Mouse (Mus musculus) kidney, embryonic 16.5 days (tissue): ENCODE data around the gene 4921536K21Rik. TPM values are rescaled to one million over a fixed set of nuclear protein-coding genes. Genes with fewer than 3 reads are reported as not detected.

Experiments used
- ATAC-seq: fragments of 200-750 bp; cut with Nextera tagmentation; 2 replicates; pipeline ENCODE4 v1.8.0; 2017; ENCODE audit warnings: moderate TSS enrichment; ENCODE audit not compliant: low FRiP score, low TSS enrichment
- H3K27ac ChIP-seq: fragments of 300-500 bp; sonication (generic); 2 replicates; pipeline ENCODE4 v1.5.1; 2014; ENCODE audit warnings: low read length
- H3K27me3 ChIP-seq: fragments of 300-500 bp; sonication (generic); 2 replicates; pipeline ENCODE4 v1.6.1; 2014; ENCODE audit warnings: low read length, control low read depth, mixed read lengths; ENCODE audit not compliant: insufficient read depth
- H3K36me3 ChIP-seq: fragments of 300-500 bp; sonication (generic); 2 replicates; pipeline ENCODE4 v1.6.1; 2014; ENCODE audit warnings: low read length, control low read depth, mixed read lengths; ENCODE audit not compliant: insufficient read depth
- H3K4me1 ChIP-seq: fragments of 300-500 bp; sonication (generic); 2 replicates; pipeline ENCODE4 v1.6.1; 2014; ENCODE audit warnings: low read length, control low read depth, mixed read lengths; ENCODE audit not compliant: insufficient read depth
- H3K4me2 ChIP-seq: fragments of 300-500 bp; sonication (generic); replicated peaks from 2 replicates; pipeline ENCODE4 v1.6.1; 2014; ENCODE audit warnings: low read depth, low read length
- H3K4me3 ChIP-seq: fragments of 300-500 bp; sonication (generic); 2 replicates; pipeline ENCODE4 v1.5.1; 2014; ENCODE audit warnings: mild to moderate bottlenecking, low read length
- H3K9ac ChIP-seq: fragments of 300-500 bp; sonication (generic); replicated peaks from 2 replicates; pipeline ENCODE4 v1.6.1; 2014; ENCODE audit warnings: low read length
- H3K9me3 ChIP-seq: fragments of 300-500 bp; sonication (generic); 2 replicates; pipeline ENCODE4 v1.6.1; 2016; ENCODE audit warnings: low read length, control low read depth
- WGBS: fragments of 180-500 bp; shearing (Covaris S2); extraction: QIAGEN DNeasy Blood & Tissue Kit; methylation state at CpG from one replicate; pipeline ENCODE4 v1.1.7; 2014; 5-methylcytosine and 5-hydroxymethylcytosine counted together
- polyA plus RNA-seq: library from polyadenylated mRNA; unstranded; fragments of >200 nt; fragmentation: Nextera tagmentation; extraction: Ambion mirVana; gene quantifications from 2 replicates; pipeline ENCODE4 v1.2.1, GENCODE M21; 2015

The 4921536K21Rik gene
- polyA plus RNA-seq, 1 experiment from 2014 or later = 0.71 TPM

DNA sequence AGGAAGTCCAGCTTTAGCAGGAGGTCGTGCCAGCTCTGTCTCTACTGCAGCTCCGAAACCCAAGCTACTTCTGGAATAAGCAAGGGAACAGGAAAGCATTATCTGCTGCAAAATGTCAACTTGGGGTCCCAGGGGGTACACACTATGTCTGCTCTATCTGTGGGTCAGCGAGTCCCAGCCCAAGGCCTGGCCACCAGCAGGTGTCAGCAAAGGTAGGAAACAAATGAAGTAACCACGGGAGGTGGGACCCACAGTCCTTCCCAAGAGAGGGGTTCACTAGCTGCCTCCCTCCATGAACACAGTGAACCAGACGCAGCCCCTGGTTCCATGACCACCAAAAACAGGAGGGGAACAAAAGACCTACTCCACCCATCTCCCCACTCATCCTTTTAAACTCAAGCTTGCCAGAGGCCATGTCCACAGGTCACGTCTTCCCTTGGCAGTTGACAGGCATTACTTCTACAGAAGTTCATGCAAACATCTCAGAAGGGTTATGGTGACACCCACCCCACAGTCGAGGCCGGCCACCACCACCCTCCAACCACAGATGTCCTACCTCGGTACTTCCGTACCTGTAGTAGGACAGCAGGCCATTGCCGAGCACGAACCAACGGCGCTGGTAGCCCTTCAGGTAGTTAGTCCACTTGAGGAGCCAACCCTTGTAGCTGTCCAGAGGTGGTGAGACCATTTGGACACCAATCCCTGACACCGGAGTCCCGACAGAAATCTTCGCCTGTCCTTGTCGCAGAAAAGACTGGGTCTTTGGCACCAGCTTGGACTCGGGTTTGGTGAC lies 32.0 kb downstream of the 4921536K21Rik start:
- Histone ChIP-seq H3K4me2 (peak overlapping the region; percentile 96), H3K9me3 (no peaks in the 10 kb centered on the region), H3K27me3 (peaks cover 12% of the 10 kb centered on the region), H3K27ac (no peak overlapping the region), H3K9ac (peak overlapping the region; percentile 53), H3K4me3 (peak overlapping the region; percentile 54), H3K4me1 (peaks cover 9% of the 10 kb centered on the region; the same call in 1 of the 2 replicates), H3K36me3 (no peaks in the 10 kb centered on the region)
- peak; percentile 9; the same call in 1 of the 2 replicates for ATAC-seq
- 75% methylated on average over 19 of the region's 19 CpGs for WGBS

DNA sequence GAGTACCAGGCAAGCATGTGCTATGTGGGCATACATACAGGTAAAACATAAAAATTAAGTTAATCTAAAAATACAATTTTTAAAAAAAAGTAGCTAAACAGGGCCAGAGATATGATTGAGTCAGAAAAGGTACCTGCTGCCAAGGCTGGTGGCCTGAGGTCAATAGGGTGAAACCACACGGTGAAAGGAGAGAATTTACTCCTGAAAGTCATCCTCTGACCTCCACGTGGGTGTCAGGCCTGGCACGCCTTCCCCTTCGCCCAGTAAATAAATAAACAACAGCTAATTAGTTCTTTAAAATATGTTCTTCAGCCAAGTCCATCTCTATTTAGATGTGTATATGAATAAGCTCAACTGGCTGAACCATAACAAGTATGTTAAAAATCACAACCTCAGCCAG lies 34.5 kb downstream of the 4921536K21Rik start:
- Histone ChIP-seq H3K4me2 (no peak overlapping the region), H3K4me3 (no peak overlapping the region), H3K9me3 (no peaks in the 10 kb centered on the region), H3K36me3 (no peaks in the 10 kb centered on the region), H3K4me1 (peaks cover 9% of the 10 kb centered on the region; the same call in 1 of the 2 replicates), H3K27ac (no peak overlapping the region), H3K27me3 (peaks cover 12% of the 10 kb centered on the region), H3K9ac (no peak overlapping the region)
- ATAC-seq = no peak
- 66% methylated on average over 4 of the region's 4 CpGs for WGBS

DNA sequence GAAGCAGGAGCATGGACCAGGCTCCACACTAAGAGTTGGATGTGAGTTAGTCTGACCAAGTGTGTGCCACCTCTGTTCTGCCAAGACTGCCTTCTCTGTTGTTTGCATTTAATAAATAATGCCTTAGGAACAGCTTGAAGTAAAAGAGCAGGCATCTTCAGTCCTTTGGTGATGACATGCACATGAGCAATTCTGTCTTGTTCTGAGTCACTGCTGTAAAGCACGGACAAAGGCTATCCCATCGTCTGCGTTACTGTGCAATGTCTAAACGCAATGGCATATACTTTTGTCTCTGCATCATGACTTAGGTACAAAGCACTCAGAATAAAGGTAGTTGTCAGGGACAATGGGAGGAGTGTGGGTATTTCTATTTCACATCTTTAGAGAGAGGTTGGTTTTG lies 35.1 kb downstream of the 4921536K21Rik start:
- Histone ChIP-seq H3K4me1 (peaks cover 9% of the 10 kb centered on the region; the same call in 1 of the 2 replicates), H3K9ac (no peak overlapping the region), H3K36me3 (no peaks in the 10 kb centered on the region), H3K4me3 (no peak overlapping the region), H3K4me2 (no peak overlapping the region), H3K27ac (no peak overlapping the region), H3K9me3 (no peaks in the 10 kb centered on the region), H3K27me3 (peaks cover 12% of the 10 kb centered on the region; the same call in 1 of the 2 replicates)
- 94% methylated on average over 4 of the region's 4 CpGs for WGBS
- no peak for ATAC-seq

DNA sequence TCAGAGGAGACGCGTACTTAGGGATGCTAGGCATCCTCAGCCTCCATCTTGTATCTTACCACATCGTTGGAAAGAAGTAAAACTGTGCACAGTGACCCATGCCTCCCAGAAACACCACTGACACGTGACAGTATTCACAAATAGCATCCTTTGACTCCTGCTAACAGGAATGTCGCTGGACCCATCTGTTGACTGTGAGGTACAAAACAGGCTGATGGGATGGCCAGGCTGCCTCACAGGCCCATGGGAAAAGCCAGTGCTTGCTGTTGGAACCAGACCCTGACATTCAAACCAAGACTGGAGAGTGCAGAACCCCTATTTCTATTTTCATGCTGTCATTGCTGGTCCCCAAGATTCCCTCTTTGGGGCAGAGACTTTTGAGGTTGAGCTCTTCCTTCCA lies 37.0 kb downstream of the 4921536K21Rik start:
- H3K9me3 ChIP-seq = no peaks in the 10 kb centered on the region
- 74% methylated on average over 5 of the region's 5 CpGs for WGBS
- H3K4me2 ChIP-seq = no peak overlapping the region
- no peaks in the 10 kb centered on the region for H3K36me3 ChIP-seq
- H3K9ac ChIP-seq = no peak overlapping the region
- 0 out of 2 replicates have a peak, but pooled peaks cover 4% of the 10 kb centered on the region for H3K27me3 ChIP-seq
- ATAC-seq = no peak
- H3K4me1 ChIP-seq = no peaks in the 10 kb centered on the region
- H3K4me3 ChIP-seq = no peak overlapping the region
- no peak overlapping the region for H3K27ac ChIP-seq

DNA sequence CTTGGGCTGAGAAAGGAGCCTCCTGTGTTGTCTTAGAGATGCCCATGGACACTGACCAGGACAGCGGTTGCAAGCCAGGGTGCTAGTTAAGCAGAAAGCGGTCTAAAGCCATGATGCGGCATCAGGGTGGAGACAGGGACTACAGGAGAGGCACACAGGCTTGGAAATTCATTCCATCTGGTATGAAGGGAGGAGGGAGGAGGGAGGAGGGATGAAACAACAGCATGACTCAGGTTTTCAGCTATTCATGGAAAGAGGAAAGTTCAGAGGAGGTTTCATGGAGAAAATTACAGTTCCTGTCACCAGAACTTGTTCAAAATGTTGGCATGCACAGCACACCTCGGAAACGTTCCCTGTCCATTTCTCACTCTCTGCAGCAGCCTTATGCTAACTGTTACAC lies 39.1 kb downstream of the 4921536K21Rik start:
- Histone ChIP-seq H3K9ac (no peak overlapping the region), H3K27ac (no peak overlapping the region), H3K4me2 (no peak overlapping the region), H3K9me3 (no peaks in the 10 kb centered on the region), H3K27me3 (no peaks in the 10 kb centered on the region), H3K4me1 (0 out of 2 replicates have a peak, but pooled peaks cover 1% of the 10 kb centered on the region), H3K4me3 (no peak overlapping the region), H3K36me3 (no peaks in the 10 kb centered on the region)
- WGBS = 85% methylated on average over 5 of the region's 5 CpGs
- ATAC-seq = no peak

DNA sequence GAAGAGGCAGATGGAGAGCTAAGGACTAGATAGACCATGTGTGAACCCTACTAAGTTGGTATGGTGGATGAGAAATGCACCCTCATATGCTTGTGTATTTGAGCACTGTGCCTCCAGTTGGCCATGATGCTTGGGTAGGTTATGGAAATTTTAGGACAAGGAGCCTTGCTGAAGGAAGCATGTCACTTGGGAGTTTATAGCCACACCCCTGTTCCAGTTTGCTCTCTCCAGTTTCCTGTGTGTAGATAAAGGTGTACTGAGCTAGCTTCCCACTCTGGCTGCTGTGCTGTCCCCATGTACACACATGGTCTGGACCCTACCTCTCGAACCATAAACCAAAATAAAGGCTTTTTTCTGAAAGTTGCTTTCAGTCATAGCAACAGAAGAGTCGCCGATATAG lies 40.7 kb downstream of the 4921536K21Rik start:
- no peaks in the 10 kb centered on the region for H3K9me3 ChIP-seq
- 0 out of 2 replicates have a peak, but pooled peaks cover 4% of the 10 kb centered on the region for H3K4me1 ChIP-seq
- H3K36me3 ChIP-seq = no peaks in the 10 kb centered on the region
- H3K4me2 ChIP-seq = no peak overlapping the region
- no peak overlapping the region for H3K4me3 ChIP-seq
- no peak for ATAC-seq
- 91% methylated on average over 3 of the region's 3 CpGs for WGBS
- H3K9ac ChIP-seq = no peak overlapping the region
- H3K27me3 ChIP-seq = no peaks in the 10 kb centered on the region
- H3K27ac ChIP-seq = no peak overlapping the region

DNA sequence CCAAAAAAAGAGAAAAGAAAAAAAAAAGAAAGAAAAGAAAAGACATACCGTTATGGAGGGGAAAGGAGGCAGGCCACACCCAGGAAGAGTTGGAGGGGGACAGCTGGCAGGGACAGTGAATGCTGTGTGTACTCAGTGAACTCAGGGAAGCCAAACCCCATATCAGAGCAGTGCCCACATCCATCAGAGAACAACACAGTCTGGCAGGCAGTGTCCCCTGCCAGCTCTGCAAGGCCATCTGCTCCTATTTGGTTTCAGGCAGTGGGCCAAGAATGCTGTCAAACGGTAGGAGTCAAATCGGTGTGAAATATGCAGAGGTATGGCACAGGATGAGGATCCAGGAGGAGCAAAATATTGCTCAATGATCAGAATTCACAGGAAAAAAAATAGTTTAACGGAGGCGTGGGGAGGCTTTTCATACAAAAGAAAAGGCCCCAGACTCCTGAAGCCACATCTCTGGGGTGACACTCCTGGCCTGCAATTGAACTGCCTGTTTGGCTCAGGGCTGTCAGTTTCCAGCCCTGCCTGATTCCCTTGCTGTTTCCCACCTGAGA lies 41.3 kb downstream of the 4921536K21Rik start:
- H3K4me2 ChIP-seq = no peak overlapping the region
- H3K9me3 ChIP-seq = no peaks in the 10 kb centered on the region
- no peak overlapping the region for H3K4me3 ChIP-seq
- 82% methylated on average over 5 of the region's 5 CpGs for WGBS
- H3K27ac ChIP-seq = no peak overlapping the region
- ATAC-seq = no peak
- H3K27me3 ChIP-seq = no peaks in the 10 kb centered on the region
- no peaks in the 10 kb centered on the region for H3K36me3 ChIP-seq
- no peak overlapping the region for H3K9ac ChIP-seq
- 0 out of 2 replicates have a peak, but pooled peaks cover 4% of the 10 kb centered on the region for H3K4me1 ChIP-seq

DNA sequence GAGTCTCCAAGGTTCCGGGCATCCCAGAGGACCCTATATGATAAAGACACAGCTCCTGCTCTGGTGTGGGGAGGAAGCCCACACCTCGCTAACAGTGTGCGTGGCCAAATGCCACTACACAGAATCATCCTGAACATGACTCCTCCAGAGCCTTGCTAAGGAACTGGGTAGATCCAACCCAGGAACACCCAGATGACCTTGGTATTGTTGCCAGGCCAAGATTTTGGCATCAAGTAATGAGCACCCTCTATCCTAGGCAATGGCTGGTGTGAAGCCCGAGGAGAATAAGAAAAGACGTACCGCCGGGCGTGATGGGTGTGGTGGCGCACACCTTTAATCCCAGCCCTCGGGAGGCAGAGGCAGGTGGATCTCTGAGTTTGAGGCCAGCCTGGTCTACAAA lies 41.9 kb downstream of the 4921536K21Rik start:
- Histone ChIP-seq H3K4me3 (no peak overlapping the region), H3K4me2 (no peak overlapping the region), H3K36me3 (no peaks in the 10 kb centered on the region), H3K4me1 (0 out of 2 replicates have a peak, but pooled peaks cover 4% of the 10 kb centered on the region), H3K9ac (no peak overlapping the region), H3K27ac (no peak overlapping the region), H3K9me3 (no peaks in the 10 kb centered on the region), H3K27me3 (no peaks in the 10 kb centered on the region)
- WGBS = 95% methylated on average over 10 of the region's 10 CpGs
- no peak for ATAC-seq

DNA sequence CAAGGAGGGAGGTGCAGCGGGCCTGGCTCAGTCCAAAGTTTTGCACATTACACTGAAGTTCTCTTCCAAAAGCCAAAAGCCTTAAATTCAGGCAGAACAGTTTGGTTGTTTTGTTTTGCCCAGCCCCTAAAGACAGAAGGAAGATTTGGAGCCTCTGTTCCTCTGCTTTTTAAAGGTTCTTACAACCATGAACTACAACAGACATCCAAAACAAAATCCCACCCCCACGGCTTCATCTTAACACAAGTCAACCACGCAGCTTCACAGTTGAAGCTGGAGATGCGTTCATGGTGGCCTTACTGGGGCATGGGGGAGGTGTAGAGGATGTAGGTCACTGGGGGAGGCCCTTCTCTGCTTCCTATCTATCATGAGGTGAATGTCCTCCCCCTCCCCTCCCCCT lies 43.0 kb downstream of the 4921536K21Rik start:
- Histone ChIP-seq H3K9ac (no peak overlapping the region), H3K36me3 (no peaks in the 10 kb centered on the region), H3K27ac (no peak overlapping the region), H3K27me3 (no peaks in the 10 kb centered on the region), H3K4me2 (no peak overlapping the region), H3K9me3 (no peaks in the 10 kb centered on the region), H3K4me3 (no peak overlapping the region), H3K4me1 (0 out of 2 replicates have a peak, but pooled peaks cover 4% of the 10 kb centered on the region)
- no peak for ATAC-seq
- 60% methylated on average over 4 of the region's 4 CpGs for WGBS

DNA sequence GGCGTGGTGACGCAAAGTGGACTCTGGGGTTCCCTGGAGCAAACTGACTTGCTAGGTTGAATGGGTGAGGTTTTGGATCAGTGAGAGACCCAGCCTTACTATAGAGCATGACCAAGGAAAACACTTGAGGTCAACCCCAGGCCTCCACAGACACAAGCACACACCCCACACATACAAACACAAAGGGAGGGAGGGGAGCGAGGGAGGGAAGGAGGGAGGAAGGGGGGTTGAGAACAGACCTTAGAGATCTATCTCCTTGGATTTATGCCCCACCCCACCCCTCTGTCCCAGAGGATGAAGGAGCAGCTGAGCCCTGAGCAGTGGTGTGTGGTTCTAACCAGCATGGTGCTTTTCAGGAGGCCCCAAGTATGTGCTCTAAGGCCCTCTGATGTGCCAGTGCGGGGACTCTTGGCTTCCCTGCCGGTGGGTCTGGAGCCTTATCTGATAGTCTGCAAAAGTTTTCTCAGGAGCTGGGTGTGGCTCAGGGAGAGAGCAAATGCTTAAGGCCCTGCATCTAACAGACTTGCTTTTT lies 44.1 kb downstream of the 4921536K21Rik start:
- Histone ChIP-seq H3K9ac (no peak overlapping the region), H3K36me3 (no peaks in the 10 kb centered on the region), H3K9me3 (no peaks in the 10 kb centered on the region), H3K4me1 (0 out of 2 replicates have a peak, but pooled peaks cover 4% of the 10 kb centered on the region), H3K27ac (no peak overlapping the region), H3K4me3 (no peak overlapping the region), H3K27me3 (no peaks in the 10 kb centered on the region), H3K4me2 (no peak overlapping the region)
- ATAC-seq = 0 out of 2 replicates have a peak, but pooled peaks have one; percentile 35
- 57% methylated on average over 5 of the region's 5 CpGs for WGBS
